In genomic region chr3:69114760-69115159, GRCm38 (mm10) we compare ENCODE assay signal across 31 mouse cellular contexts. TPM values are rescaled to one million over a fixed set of nuclear protein-coding genes. Genes with fewer than 3 reads are reported as not detected.
DNase-seq lines count a peak whose midpoint lies in the region; ATAC-seq and TF ChIP-seq lines count a peak whose summit lies in the region.
"Had no signal": no experiment of that assay in that cellular context is flagged by ENCODE, and none has a peak within 500 bp of the region (broad histone marks: within the 10 kb centered on the region; RNA-seq: fewer than 3 reads in every experiment).

No protein-coding gene starts in this region.

- no peak overlapping the region for H3K9ac ChIP-seq in kidney, embryonic 16.5 days (replicated peaks; ENCODE audit: low read length)
- H3K9ac ChIP-seq in kidney, embryonic 14.5 days (ENCODE audit: low read depth, low read length): no peak overlapping the region
- H3K9ac ChIP-seq in CH12.LX (ENCODE audit: insufficient read depth, low read depth): no peak overlapping the region
- no peak overlapping the region for H3K9ac ChIP-seq in intestine, embryonic 15.5 days
- H3K9ac ChIP-seq: embryonic facial prominence, embryonic 13.5 days; forebrain, postnatal 0 days; heart, embryonic 15.5 days; hindbrain, embryonic 13.5 days; limb, embryonic 12.5 days; liver, embryonic 13.5 days; neural tube, embryonic 12.5 days had no signal

- peaks cover 22% of the 10 kb centered on the region for H3K4me1 ChIP-seq in kidney, embryonic 16.5 days (ENCODE audit: insufficient read depth, low read length)
- H3K4me1 ChIP-seq in kidney, embryonic 14.5 days (ENCODE audit: control insufficient read depth, insufficient read depth, low read length): 0 out of 2 replicates have a peak, but pooled peaks cover 3% of the 10 kb centered on the region
- H3K4me1 ChIP-seq in CH12.LX (ENCODE audit: control insufficient read depth in 1 of 2, insufficient read depth in 2 of 2): peaks cover 2 to 64% of the 10 kb centered on the region in 2 experiments; a peak in 3 of 4 replicates
- H3K4me1 ChIP-seq in intestine, embryonic 15.5 days (replicated peaks): no peaks in the 10 kb centered on the region
- H3K4me1 ChIP-seq: embryonic facial prominence, embryonic 13.5 days had no signal

- DNase-seq in A20 (ENCODE audit: low read depth, low spot score) (peak; percentile 51), CH12.LX (ENCODE audit: extremely low read depth) (no peak)
- no peak for DNase-seq in layer of hippocampus, adult 9-11 months
- DNase-seq in thymus, postnatal 0 days (ENCODE audit: low spot score): no peak
- DNase-seq: adrenal gland, postnatal 25 days; B cell, adult 2 months; cerebellum, adult 18-20 months; cerebellum, postnatal 10 days; forebrain, postnatal 0 days; gastrocnemius, postnatal 14 days; heart, adult 11 months; heart, postnatal 36 days; kidney, postnatal 14 days; liver, embryonic 13.5 days; lung, adult 2 months; lung, postnatal 10 days had no signal

- H3K9me3 ChIP-seq in kidney, embryonic 16.5 days (ENCODE audit: low read length): no peaks in the 10 kb centered on the region
- no peaks in the 10 kb centered on the region for H3K9me3 ChIP-seq in kidney, embryonic 14.5 days (ENCODE audit: control insufficient read depth, low read length)
- no peaks in the 10 kb centered on the region for H3K9me3 ChIP-seq in CH12.LX (replicated peaks; ENCODE audit: low read length)
- H3K9me3 ChIP-seq in intestine, embryonic 15.5 days: no peaks in the 10 kb centered on the region
- H3K9me3 ChIP-seq: embryonic facial prominence, embryonic 13.5 days; G1E; heart, embryonic 10.5 days; heart, embryonic 15.5 days; hindbrain, embryonic 13.5 days; limb, embryonic 12.5 days; liver, embryonic 13.5 days; midbrain, embryonic 10.5 days; neural tube, embryonic 12.5 days had no signal

- no peak for TF ChIP-seq RAD21 in CH12.LX (IDR thresholded peaks at IDR 0.05; ENCODE audit: low read depth, low read length)

- dilution Hi-C loops in CH12.LX (cut with MboI; ENCODE audit: extremely low pct_ligation_motif_present, extremely low pct_unique_long_range_greater_than_20kb, low sequenced_read_pairs): no loop called here

- 0 out of 2 replicates have a peak overlapping the region, but pooled peaks have one; percentile 20 for H3K27ac ChIP-seq in kidney, embryonic 16.5 days (ENCODE audit: low read length)
- H3K27ac ChIP-seq in kidney, embryonic 14.5 days (ENCODE audit: low read depth, low read length): no peak overlapping the region
- H3K27ac ChIP-seq in CH12.LX (ENCODE audit: insufficient read depth, low read depth): no peak overlapping the region
- no peak overlapping the region for H3K27ac ChIP-seq in intestine, embryonic 15.5 days
- H3K27ac ChIP-seq: embryonic facial prominence, embryonic 13.5 days; heart, embryonic 10.5 days; heart, embryonic 15.5 days; hindbrain, embryonic 13.5 days; limb, embryonic 12.5 days; liver, embryonic 13.5 days; macrophage; midbrain, embryonic 10.5 days; neural tube, embryonic 12.5 days had no signal

- no peaks in the 10 kb centered on the region for H3K27me3 ChIP-seq in kidney, embryonic 16.5 days (ENCODE audit: insufficient read depth, low read length)
- no peaks in the 10 kb centered on the region for H3K27me3 ChIP-seq in kidney, embryonic 14.5 days (ENCODE audit: control insufficient read depth, insufficient read depth, low read length)
- no peaks in the 10 kb centered on the region for H3K27me3 ChIP-seq in CH12.LX (replicated peaks)
- H3K27me3 ChIP-seq in intestine, embryonic 15.5 days (replicated peaks): no peaks in the 10 kb centered on the region
- H3K27me3 ChIP-seq: embryonic facial prominence, embryonic 13.5 days; heart, embryonic 15.5 days; hindbrain, embryonic 13.5 days; limb, embryonic 12.5 days; liver, embryonic 13.5 days; neural tube, embryonic 12.5 days had no signal

- peaks cover 50% of the 10 kb centered on the region for H3K79me2 ChIP-seq in CH12.LX (replicated peaks; ENCODE audit: control insufficient read depth, extremely low read depth, insufficient read depth, poor library complexity, severe bottlenecking)

- no peak for TF ChIP-seq CTCF in CH12.LX (conservative IDR thresholded peaks at IDR 0.05 in 1 of 2, IDR thresholded peaks at IDR 0.05 in 1 of 2; ENCODE audit: low read depth in 2 of 2, low read length in 2 of 2)

- in situ Hi-C loops in CH12.LX (cut with MboI; ENCODE audit: low pct_ligation_motif_present, low pct_unique_long_range_greater_than_20kb, low sequenced_read_pairs): no loop called here

- H3K4me3 ChIP-seq in kidney, embryonic 16.5 days (ENCODE audit: low read length): no peak overlapping the region
- no peak overlapping the region for H3K4me3 ChIP-seq in kidney, embryonic 14.5 days (ENCODE audit: low read length)
- H3K4me3 ChIP-seq in CH12.LX (replicated peaks in 1 of 3; ENCODE audit: low read depth in 2 of 3, low read length in 2 of 3, poor library complexity in 1 of 3): no peak overlapping the region
- no peak overlapping the region for H3K4me3 ChIP-seq in intestine, embryonic 15.5 days (replicated peaks)
- H3K4me3 ChIP-seq: embryonic facial prominence, embryonic 13.5 days; erythroblast, embryonic 14.5 days; heart, embryonic 10.5 days; heart, embryonic 15.5 days; hindbrain, embryonic 13.5 days; limb, embryonic 12.5 days; liver, embryonic 13.5 days; midbrain, embryonic 10.5 days; myocyte; neural tube, embryonic 12.5 days had no signal

- no peak overlapping the region for H3K4me2 ChIP-seq in kidney, embryonic 16.5 days (replicated peaks; ENCODE audit: low read depth, low read length)
- H3K4me2 ChIP-seq in kidney, embryonic 14.5 days (replicated peaks; ENCODE audit: low read depth, low read length): no peak overlapping the region
- peak overlapping the region; percentile 36; the same call in 1 of the 2 replicates for H3K4me2 ChIP-seq in CH12.LX (ENCODE audit: insufficient read depth, low read depth, poor library complexity, severe bottlenecking)
- no peak overlapping the region for H3K4me2 ChIP-seq in intestine, embryonic 15.5 days (replicated peaks)
- H3K4me2 ChIP-seq: embryonic facial prominence, embryonic 13.5 days; heart, embryonic 15.5 days; hindbrain, embryonic 13.5 days; limb, embryonic 12.5 days; liver, embryonic 13.5 days; neural tube, embryonic 12.5 days had no signal

- TF ChIP-seq POLR2A in CH12.LX (IDR thresholded peaks at IDR 0.05; ENCODE audit: low read depth, low read length): no peak

- no peak for TF ChIP-seq EP300 in CH12.LX (IDR thresholded peaks at IDR 0.05; ENCODE audit: low read length)

- WGBS in kidney, embryonic 16.5 days: 56% methylated on average over 1 of the region's 1 CpGs
- WGBS in kidney, embryonic 14.5 days: 81% methylated on average over 1 of the region's 1 CpGs
- WGBS in intestine, embryonic 15.5 days: 76% methylated on average over 1 of the region's 1 CpGs

- ATAC-seq in kidney, embryonic 16.5 days (ENCODE audit: low FRiP score, low TSS enrichment): peak; percentile 57; the same call in 1 of the 2 replicates
- ATAC-seq in kidney, embryonic 14.5 days (ENCODE audit: low FRiP score, low TSS enrichment): no peak
- ATAC-seq in intestine, embryonic 15.5 days: peak; percentile 31; the same call in 1 of the 2 replicates
- no peak for ATAC-seq in megakaryocyte-erythroid progenitor cell, adult 5-6 weeks (replicated peaks; ENCODE audit: low FRiP score, low TSS enrichment, poor library complexity, severe bottlenecking)
- ATAC-seq: forebrain, postnatal 0 days had no signal

- H3K36me3 ChIP-seq in kidney, embryonic 16.5 days (ENCODE audit: insufficient read depth, low read length): no peaks in the 10 kb centered on the region
- no peaks in the 10 kb centered on the region for H3K36me3 ChIP-seq in kidney, embryonic 14.5 days (ENCODE audit: control insufficient read depth, insufficient read depth, low read length)
- H3K36me3 ChIP-seq in CH12.LX (replicated peaks in 1 of 2; ENCODE audit: control insufficient read depth in 1 of 2, insufficient read depth in 1 of 2, low read length in 1 of 2): peaks cover 0 to 22% of the 10 kb centered on the region in 2 experiments
- no peaks in the 10 kb centered on the region for H3K36me3 ChIP-seq in intestine, embryonic 15.5 days
- H3K36me3 ChIP-seq: embryonic facial prominence, embryonic 13.5 days; heart, embryonic 10.5 days; heart, embryonic 15.5 days; hindbrain, embryonic 13.5 days; limb, embryonic 12.5 days; liver, embryonic 13.5 days; neural tube, embryonic 12.5 days had no signal

TF ChIP-seq in CH12.LX, 34 proteins besides CTCF, POLR2A, EP300 and RAD21:
- TF ChIP-seq IRF4 (IDR thresholded peaks at IDR 0.05; ENCODE audit: low read depth, low read length) (peak; percentile 17; the same call in 1 of the 2 replicates), BHLHE40 (IDR thresholded peaks at IDR 0.05; ENCODE audit: low read depth, low read length) (peak; percentile 27; the same call in 1 of the 2 replicates), NRF1 (IDR thresholded peaks at IDR 0.05; ENCODE audit: low read depth, low read length) (no peak)

RNA-seq across cellular contexts. Expression of gene Kpna4, which starts 12.2 kb away (rescaled TPM):
- polyA plus RNA-seq in kidney, embryonic 16.5 days (2015; fragmentation: Nextera tagmentation; extraction: Ambion mirVana): 27.8 and 30.6 TPM in 2 replicates
- polyA plus RNA-seq in kidney, embryonic 14.5 days (2014; fragmentation: Nextera tagmentation; extraction: Ambion mirVana): 27.6 and 41.6 TPM in 2 replicates
- total RNA-seq in CH12.LX (2012; rRNA removed) (16.9 and 23.9 TPM in 2 replicates), CH12.LX (2014; rRNA removed) (25.7 and 28.8 TPM in 2 replicates)
- polyA plus RNA-seq in CH12.LX (2012; ENCODE audit: insufficient read length, low read depth): 54.0 and 54.9 TPM in 2 replicates
- polyA plus RNA-seq in intestine, embryonic 15.5 days (2015; fragmentation: Nextera tagmentation; extraction: Ambion mirVana): 26.7 and 29.5 TPM in 2 replicates
- total RNA-seq in megakaryocyte-erythroid progenitor cell, adult 5-6 weeks (2014; fragmentation: Nextera tagmentation): 42.1 and 50.2 TPM in 2 replicates
- total RNA-seq in megakaryocyte-erythroid progenitor cell, adult 5-6 weeks (2017): 52.4 and 66.5 TPM in 2 replicates
- 40.2 and 44.5 TPM in 2 replicates for polyA plus RNA-seq in thymus, postnatal 0 days (2015; fragmentation: Nextera tagmentation; extraction: Ambion mirVana)

Comparison
In these comparisons a context has a peak if more than half of its experiments do, and no peak if none do; other contexts are left out.
1. ATAC-seq: peak in kidney, embryonic 16.5 days (single experiment) and intestine, embryonic 15.5 days (single experiment); none in kidney, embryonic 14.5 days (single experiment) and megakaryocyte-erythroid progenitor cell, adult 5-6 weeks (single experiment).